Mouse (Mus musculus): ENCODE measurements around the gene Nudcd3. TPM values are rescaled to one million over a fixed set of nuclear protein-coding genes. Genes with fewer than 3 reads are reported as not detected.

Nudcd3 gene
- total and polyA plus RNA-seq, 3 experiments: 30.7 to 82.2 (median 35.6) TPM

DNA sequence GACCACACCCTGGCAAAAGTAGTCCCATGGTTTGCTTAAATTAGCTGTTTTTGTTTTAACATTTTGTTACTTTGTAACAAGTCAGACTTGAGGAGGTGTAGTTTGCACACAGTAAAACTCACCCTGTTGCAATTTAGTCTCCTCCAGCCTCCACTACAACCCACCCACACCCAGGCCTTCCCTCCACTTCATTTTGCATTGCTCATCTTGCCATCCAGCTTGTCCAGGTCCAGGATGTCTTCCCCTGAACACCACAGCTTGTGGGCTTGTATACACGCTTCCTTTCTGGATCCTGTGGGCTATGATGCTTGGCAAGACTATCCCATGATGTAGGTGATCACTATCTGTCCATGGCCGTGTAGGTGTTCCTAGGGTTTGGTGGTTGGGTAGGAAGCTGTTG, 82.3 kb downstream of the Nudcd3 start:
- no peak for DNase-seq (ENCODE audit: extremely low read depth)
- in situ Hi-C loops (cut with MboI; ENCODE audit: low pct_ligation_motif_present, low pct_unique_long_range_greater_than_20kb, low sequenced_read_pairs): no loop called here
- peaks cover 48 to 88% of the 10 kb centered on the region in 2 experiments for H3K36me3 ChIP-seq (replicated peaks in 1 of 2; ENCODE audit: control insufficient read depth in 1 of 2, insufficient read depth in 1 of 2, low read length in 1 of 2)
- H3K4me3 ChIP-seq (replicated peaks in 1 of 3; ENCODE audit: low read depth in 2 of 3, low read length in 2 of 3, poor library complexity in 1 of 3): no peak overlapping the region
- no peak overlapping the region for H3K4me2 ChIP-seq (ENCODE audit: insufficient read depth, low read depth, poor library complexity, severe bottlenecking)
- H3K79me2 ChIP-seq (replicated peaks; ENCODE audit: control insufficient read depth, extremely low read depth, insufficient read depth, poor library complexity, severe bottlenecking): no peaks in the 10 kb centered on the region
- H3K4me1 ChIP-seq (ENCODE audit: control insufficient read depth in 1 of 2, insufficient read depth in 2 of 2): peaks cover 0 to 10% of the 10 kb centered on the region in 2 experiments; a peak in 2 of 4 replicates
- no peak for TF ChIP-seq ETS1 (conservative IDR thresholded peaks at IDR 0.05; ENCODE audit: low read depth, low read length)
- TF ChIP-seq ZC3H11A (IDR thresholded peaks at IDR 0.05; ENCODE audit: low read depth, low read length): no peak
- TF ChIP-seq USF1 (IDR thresholded peaks at IDR 0.05; ENCODE audit: low read depth, low read length): no peak
- no peak for TF ChIP-seq ZMIZ1 (IDR thresholded peaks at IDR 0.05; ENCODE audit: low read depth, low read length)
- no peak for TF ChIP-seq USF2 (conservative IDR thresholded peaks at IDR 0.05; ENCODE audit: low read depth, low read length)
- TF ChIP-seq TCF12 (IDR thresholded peaks at IDR 0.05; ENCODE audit: low read depth, low read length): no peak
- TF ChIP-seq UBTF (IDR thresholded peaks at IDR 0.05; ENCODE audit: low read depth, low read length): no peak
- TF ChIP-seq HCFC1 (IDR thresholded peaks at IDR 0.05; ENCODE audit: low read depth, low read length): no peak
- no peak for TF ChIP-seq BHLHE40 (IDR thresholded peaks at IDR 0.05; ENCODE audit: low read depth, low read length)
- no peak for TF ChIP-seq MAZ (IDR thresholded peaks at IDR 0.05; ENCODE audit: low read depth, low read length)
- no peak for TF ChIP-seq ELF1 (IDR thresholded peaks at IDR 0.05; ENCODE audit: low read depth, low read length)
- TF ChIP-seq GABPA (IDR thresholded peaks at IDR 0.05; ENCODE audit: insufficient replicate concordance, low read depth, low read length): no peak
- TF ChIP-seq JUN (IDR thresholded peaks at IDR 0.05; ENCODE audit: insufficient read depth, low read depth, low read length): no peak
- TF ChIP-seq KAT2A (IDR thresholded peaks at IDR 0.05; ENCODE audit: insufficient replicate concordance, low read length): no peak
- TF ChIP-seq CTCF (conservative IDR thresholded peaks at IDR 0.05 in 1 of 2, IDR thresholded peaks at IDR 0.05 in 1 of 2; ENCODE audit: low read depth in 2 of 2, low read length in 2 of 2): no peak
- no peak for TF ChIP-seq PAX5 (IDR thresholded peaks at IDR 0.05; ENCODE audit: low read length)
- no peak for TF ChIP-seq POLR2A (IDR thresholded peaks at IDR 0.05; ENCODE audit: low read depth, low read length)
- TF ChIP-seq MYC (IDR thresholded peaks at IDR 0.05; ENCODE audit: low read depth, low read length): no peak
- TF ChIP-seq MAFK (IDR thresholded peaks at IDR 0.05; ENCODE audit: insufficient replicate concordance, low read length): no peak
- TF ChIP-seq E2F4 (IDR thresholded peaks at IDR 0.05; ENCODE audit: insufficient replicate concordance, low read depth, low read length): no peak
- dilution Hi-C loops (cut with MboI; ENCODE audit: extremely low pct_ligation_motif_present, extremely low pct_unique_long_range_greater_than_20kb, low sequenced_read_pairs): no loop called here
- H3K27ac ChIP-seq (ENCODE audit: insufficient read depth, low read depth): no peak overlapping the region
- H3K9me3 ChIP-seq (replicated peaks; ENCODE audit: low read length): no peaks in the 10 kb centered on the region
- H3K9ac ChIP-seq (ENCODE audit: insufficient read depth, low read depth): no peak overlapping the region
- no peaks in the 10 kb centered on the region for H3K27me3 ChIP-seq (replicated peaks)

DNA sequence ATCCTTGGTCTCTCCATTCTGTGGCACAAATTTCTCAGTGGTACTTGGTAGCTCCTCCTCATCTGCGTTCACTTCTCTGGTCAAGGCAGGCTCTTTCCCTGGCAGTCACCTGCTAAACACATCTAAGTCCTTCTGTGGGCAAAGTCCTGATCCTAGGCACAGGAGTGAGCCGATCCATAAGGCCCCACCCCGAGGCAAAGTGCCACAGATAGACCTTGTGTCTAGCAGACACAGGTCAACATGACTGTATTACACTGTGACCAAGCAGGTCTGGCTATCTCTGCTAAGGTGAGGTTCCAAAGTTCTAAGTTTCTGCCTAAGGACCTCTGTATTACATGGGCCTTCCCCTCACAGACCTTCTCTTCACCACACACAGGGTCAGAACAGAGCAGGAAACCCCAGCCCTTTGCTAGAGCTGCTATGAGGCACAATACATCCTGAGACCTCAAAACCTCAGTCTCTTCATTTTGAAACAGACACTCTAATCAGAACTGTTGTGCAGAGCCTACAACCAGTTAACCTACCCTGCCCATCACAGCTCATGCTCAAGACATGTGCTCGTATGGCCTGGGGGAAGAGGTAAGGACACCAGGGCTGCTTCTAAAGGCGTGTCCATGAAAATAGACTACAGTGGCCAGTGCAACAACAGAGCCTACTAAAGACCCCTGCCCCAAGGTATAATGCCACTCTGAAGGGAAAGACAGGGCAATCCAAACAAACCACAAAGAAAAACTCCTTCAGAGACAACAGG, 88.3 kb downstream of the Nudcd3 start:
- no peak for DNase-seq (ENCODE audit: extremely low read depth)
- H3K4me1 ChIP-seq (ENCODE audit: control insufficient read depth in 1 of 2, insufficient read depth in 2 of 2): peaks cover 0 to 8% of the 10 kb centered on the region in 2 experiments; a peak in 3 of 4 replicates
- H3K27me3 ChIP-seq (replicated peaks): no peaks in the 10 kb centered on the region
- no peak overlapping the region for H3K4me2 ChIP-seq (ENCODE audit: insufficient read depth, low read depth, poor library complexity, severe bottlenecking)
- no peak overlapping the region for H3K27ac ChIP-seq (ENCODE audit: insufficient read depth, low read depth)
- TF ChIP-seq ZNF384 (IDR thresholded peaks at IDR 0.05; ENCODE audit: low read depth, low read length) (no peak), MAFK (IDR thresholded peaks at IDR 0.05; ENCODE audit: insufficient replicate concordance, low read length) (no peak), ELF1 (IDR thresholded peaks at IDR 0.05; ENCODE audit: low read depth, low read length) (no peak), MYC (IDR thresholded peaks at IDR 0.05; ENCODE audit: low read depth, low read length) (no peak), EP300 (IDR thresholded peaks at IDR 0.05; ENCODE audit: low read length) (no peak), CHD2 (IDR thresholded peaks at IDR 0.05; ENCODE audit: low read length) (no peak), CHD1 (IDR thresholded peaks at IDR 0.05; ENCODE audit: low read depth, low read length) (no peak)
- in situ Hi-C loops (cut with MboI; ENCODE audit: low pct_ligation_motif_present, low pct_unique_long_range_greater_than_20kb, low sequenced_read_pairs): no loop called here
- no peak overlapping the region for H3K9ac ChIP-seq (ENCODE audit: insufficient read depth, low read depth)
- dilution Hi-C loops (cut with MboI; ENCODE audit: extremely low pct_ligation_motif_present, extremely low pct_unique_long_range_greater_than_20kb, low sequenced_read_pairs): no loop called here
- no peaks in the 10 kb centered on the region for H3K79me2 ChIP-seq (replicated peaks; ENCODE audit: control insufficient read depth, extremely low read depth, insufficient read depth, poor library complexity, severe bottlenecking)
- H3K36me3 ChIP-seq (replicated peaks in 1 of 2; ENCODE audit: control insufficient read depth in 1 of 2, insufficient read depth in 1 of 2, low read length in 1 of 2): peaks cover 67 to 90% of the 10 kb centered on the region in 2 experiments
- H3K9me3 ChIP-seq (replicated peaks; ENCODE audit: low read length): no peaks in the 10 kb centered on the region
- H3K4me3 ChIP-seq (replicated peaks in 1 of 3; ENCODE audit: low read depth in 2 of 3, low read length in 2 of 3, poor library complexity in 1 of 3): no peak overlapping the region
